Mouse (Mus musculus): ENCODE data around the gene S100a13.

DNA sequence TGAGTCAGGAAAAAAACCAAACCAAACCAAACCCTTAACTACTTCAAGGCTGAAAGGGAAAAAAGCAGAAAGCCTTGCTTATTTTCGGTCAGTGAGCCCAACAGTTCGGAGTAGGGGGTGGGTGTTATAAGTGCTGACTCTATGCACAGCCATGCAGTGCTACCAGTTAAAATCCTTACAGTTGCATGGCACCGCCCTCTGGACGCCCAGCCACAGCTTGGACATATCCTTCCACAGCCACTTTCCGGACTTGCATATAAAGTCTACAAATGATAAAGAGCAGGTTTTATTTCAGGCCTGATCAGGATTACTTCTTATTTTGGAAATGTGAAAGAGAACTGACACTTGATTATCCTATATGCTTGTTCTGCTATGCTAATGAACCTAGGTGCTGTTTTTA is 9.0 kb upstream of the S100a13 start:
- TF ChIP-seq CTCF (conservative IDR thresholded peaks at IDR 0.05; ENCODE audit: low read length) (no peak), POU5F1 (IDR thresholded peaks at IDR 0.05; ENCODE audit: borderline replicate concordance, low read length) (no peak)

Measured in E14TG2a.4 (cell line).